Mouse (Mus musculus) CH12.LX (cell line): ENCODE results near the gene Taf5l. TPM values are rescaled to one million over a fixed set of nuclear protein-coding genes. Genes with fewer than 3 reads are reported as not detected.

Experiments
- DNase-seq: peaks from one replicate; pipeline ENCODE4 v3.0.0-alpha.2; 2013; ENCODE audit errors: extremely low read depth
- H3K27ac ChIP-seq: 2 replicates; pipeline ENCODE4 v1.5.1; 2012; ENCODE audit warnings: low read depth, mild to moderate bottlenecking, control low read depth, moderate library complexity; ENCODE audit not compliant: insufficient read depth
- H3K27me3 ChIP-seq: replicated peaks from 2 replicates; pipeline ENCODE3; 2012; ENCODE audit warnings: inconsistent platforms
- H3K36me3 ChIP-seq, 2 experiments: replicated peaks in 1 of 2; 2 replicates each; pipeline versions ENCODE3 to v1.6.1; 2012; ENCODE audit warnings: inconsistent platforms in 1 of 2, low read length in 1 of 2, mild to moderate bottlenecking in 1 of 2, mixed read lengths in 1 of 2, moderate library complexity in 1 of 2; ENCODE audit not compliant: control insufficient read depth in 1 of 2, insufficient read depth in 1 of 2
- H3K4me1 ChIP-seq, 2 experiments: 2 replicates each; pipeline ENCODE4 v1.6.1; 2012; ENCODE audit warnings: inconsistent platforms in 1 of 2, moderate library complexity in 1 of 2; ENCODE audit not compliant: insufficient read depth in 2 of 2, control insufficient read depth in 1 of 2
- H3K4me2 ChIP-seq: 2 replicates; pipeline ENCODE4 v1.6.1; 2012; ENCODE audit warnings: low read depth, mild to moderate bottlenecking, control low read depth; ENCODE audit not compliant: poor library complexity, insufficient read depth, severe bottlenecking
- H3K4me3 ChIP-seq, 3 experiments: fragments of 150-350 bp in 1 of 3; sonication (generic) in 1 of 3; replicated peaks in 1 of 3; 2 replicates each; pipeline versions ENCODE3 to v1.5.1; 2011 to 2012; ENCODE audit warnings: low read depth in 2 of 3, low read length in 2 of 3, mild to moderate bottlenecking in 2 of 3, moderate library complexity in 2 of 3, control low read depth in 1 of 3, improper control_type of control experiment in 1 of 3, inconsistent platforms in 1 of 3, mixed read lengths in 1 of 3; ENCODE audit not compliant: poor library complexity in 1 of 3
- H3K79me2 ChIP-seq: replicated peaks from 2 replicates; pipeline ENCODE4 v1.6.1; 2012; ENCODE audit warnings: mild to moderate bottlenecking, moderate library complexity; ENCODE audit not compliant: control insufficient read depth, poor library complexity, insufficient read depth, severe bottlenecking; ENCODE audit errors: extremely low read depth
- H3K9ac ChIP-seq: 2 replicates; pipeline ENCODE4 v1.6.1; 2012; ENCODE audit warnings: low read depth, mild to moderate bottlenecking, control low read depth, moderate library complexity; ENCODE audit not compliant: insufficient read depth
- H3K9me3 ChIP-seq: replicated peaks from 2 replicates; pipeline ENCODE3; 2012; ENCODE audit warnings: low read length, inconsistent platforms, mixed read lengths
- CHD1 ChIP-seq: IDR thresholded peaks from 2 replicates; pipeline ENCODE4 v1.6.1; 2012; ENCODE audit warnings: low read depth, low read length, improper control_type of control experiment, inconsistent platforms
- CTCF ChIP-seq, 2 experiments: IDR thresholded peaks in 1 of 2; conservative IDR thresholded peaks in 1 of 2; 2 replicates each; pipeline ENCODE4 v1.5.1; 2011 to 2012; ENCODE audit warnings: low read depth in 2 of 2, low read length in 2 of 2, improper control_type of control experiment in 1 of 2, inconsistent platforms in 1 of 2, mild to moderate bottlenecking in 1 of 2, moderate library complexity in 1 of 2
- ELF1 ChIP-seq: IDR thresholded peaks from 2 replicates; pipeline ENCODE4 v1.6.1; 2014; ENCODE audit warnings: low read depth, mild to moderate bottlenecking, inconsistent platforms, low read length, improper control_type of control experiment
- ETS1 ChIP-seq: conservative IDR thresholded peaks from 2 replicates; pipeline ENCODE4 v1.6.1; 2012; ENCODE audit warnings: low read depth, mild to moderate bottlenecking, inconsistent platforms, low read length, improper control_type of control experiment, moderate library complexity
- GABPA ChIP-seq: IDR thresholded peaks from 2 replicates; pipeline ENCODE4 v1.6.1; 2012; ENCODE audit warnings: low read depth, low read length, improper control_type of control experiment, inconsistent platforms; ENCODE audit not compliant: insufficient replicate concordance
- IRF4 ChIP-seq: IDR thresholded peaks from 2 replicates; pipeline ENCODE4 v1.6.1; 2014; ENCODE audit warnings: low read depth, mild to moderate bottlenecking, inconsistent platforms, low read length, improper control_type of control experiment
- JUND ChIP-seq: conservative IDR thresholded peaks from 2 replicates; pipeline ENCODE4 v1.6.1; 2011; ENCODE audit warnings: low read depth, low read length, improper control_type of control experiment
- KAT2A ChIP-seq: IDR thresholded peaks from 2 replicates; pipeline ENCODE4 v1.6.1; 2012; ENCODE audit warnings: low read length, improper control_type of control experiment, inconsistent platforms; ENCODE audit not compliant: insufficient replicate concordance
- MEF2A ChIP-seq: IDR thresholded peaks from 2 replicates; pipeline ENCODE4 v1.6.1; 2014; ENCODE audit warnings: low read depth, mild to moderate bottlenecking, inconsistent platforms, low read length, improper control_type of control experiment, borderline replicate concordance
- MXI1 ChIP-seq: IDR thresholded peaks from 2 replicates; pipeline ENCODE4 v1.6.1; 2011; ENCODE audit warnings: mild to moderate bottlenecking, low read depth, low read length, improper control_type of control experiment
- RAD21 ChIP-seq: IDR thresholded peaks from 2 replicates; pipeline ENCODE4 v1.6.1; 2011; ENCODE audit warnings: low read depth, mild to moderate bottlenecking, low read length, improper control_type of control experiment, moderate library complexity
- TCF12 ChIP-seq: IDR thresholded peaks from 2 replicates; pipeline ENCODE4 v1.6.1; 2014; ENCODE audit warnings: low read depth, mild to moderate bottlenecking, inconsistent platforms, low read length, improper control_type of control experiment
- UBTF ChIP-seq: IDR thresholded peaks from 2 replicates; pipeline ENCODE4 v1.6.1; 2012; ENCODE audit warnings: low read depth, mild to moderate bottlenecking, inconsistent platforms, low read length, improper control_type of control experiment, moderate library complexity
- USF1 ChIP-seq: IDR thresholded peaks from 2 replicates; pipeline ENCODE4 v1.6.1; 2014; ENCODE audit warnings: low read depth, mild to moderate bottlenecking, inconsistent platforms, low read length, improper control_type of control experiment
- ZMIZ1 ChIP-seq: IDR thresholded peaks from 2 replicates; pipeline ENCODE4 v1.6.1; 2012; ENCODE audit warnings: low read depth, mild to moderate bottlenecking, inconsistent platforms, low read length, improper control_type of control experiment
- ZNF384 ChIP-seq: IDR thresholded peaks from 2 replicates; pipeline ENCODE4 v1.6.1; 2012; ENCODE audit warnings: low read depth, low read length, improper control_type of control experiment, inconsistent platforms
- dilution Hi-C: fragments of 300-500 bp; cut with MboI; formaldehyde crosslinking; loops from 2 replicates; pipeline ENCODE4 v1.14.3; 2020; ENCODE audit warnings: low sequenced_read_pairs; ENCODE audit not compliant: extremely low pct_unique_long_range_greater_than_20kb, extremely low pct_ligation_motif_present
- in situ Hi-C: fragments of 300-500 bp; cut with MboI; formaldehyde crosslinking; loops from 3 replicates; pipeline ENCODE4 v1.14.3; 2019; ENCODE audit warnings: low sequenced_read_pairs, low pct_ligation_motif_present, low pct_unique_long_range_greater_than_20kb, mixed read lengths
- polyA plus RNA-seq: library from polyadenylated mRNA; unstranded; fragments of >175 nt; gene quantifications from 2 replicates; pipeline ENCODE4 v1.2.1, GENCODE M21; 2012; ENCODE audit warnings: low read depth; ENCODE audit not compliant: insufficient read length
- total RNA-seq, 2 experiments: library from RNA; depleted of rRNA; stranded (reverse); fragments of 300-350 nt in 1 of 2; fragments of >200 nt in 1 of 2; gene quantifications; 2 replicates each; pipeline ENCODE4 v1.2.3; 2012 to 2014

The Taf5l gene
- total and polyA plus RNA-seq, 3 experiments = 54.2 to 75.8 (median 63.0) TPM

DNA sequence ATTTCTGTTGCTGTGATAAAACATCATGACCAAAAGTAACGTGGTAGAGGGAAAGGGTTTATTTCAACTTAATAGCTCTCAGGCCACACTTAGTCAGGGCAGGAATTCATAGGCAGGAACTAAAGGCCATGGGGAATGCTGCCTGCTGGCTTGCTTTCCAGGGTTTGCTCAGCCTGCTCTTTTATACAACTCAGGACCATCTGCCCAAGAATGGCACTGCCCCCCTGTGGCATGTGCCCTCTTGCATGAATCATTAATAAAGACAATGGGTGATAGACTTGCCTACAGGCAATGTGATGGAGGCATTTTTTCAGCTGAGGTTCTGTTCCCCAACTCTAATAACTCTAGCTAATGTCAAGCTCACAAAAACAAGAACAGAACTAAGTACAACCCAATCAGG is 21.0 kb upstream of the Taf5l start:
- Histone ChIP-seq H3K27ac (no peak overlapping the region), H3K4me3 (no peak overlapping the region), H3K9ac (no peak overlapping the region), H3K9me3 (no peaks in the 10 kb centered on the region), H3K36me3 (peaks cover 75 to 92% of the 10 kb centered on the region in 2 experiments), H3K4me1 (0 out of 4 replicates have a peak, but pooled peaks cover 0 to 6% of the 10 kb centered on the region in 2 experiments), H3K27me3 (no peaks in the 10 kb centered on the region), H3K79me2 (no peaks in the 10 kb centered on the region; the same call in 1 of the 2 replicates), H3K4me2 (no peak overlapping the region)
- TF ChIP-seq UBTF = no peak
- no peak for TF ChIP-seq ETS1
- TF ChIP-seq TCF12 = no peak
- TF ChIP-seq GABPA = no peak
- no peak for TF ChIP-seq MEF2A
- TF ChIP-seq ZMIZ1 = no peak
- no peak for TF ChIP-seq IRF4
- TF ChIP-seq JUND = no peak
- TF ChIP-seq CHD1 = no peak
- no peak for TF ChIP-seq MXI1
- no peak for TF ChIP-seq KAT2A
- TF ChIP-seq USF1 = no peak
- TF ChIP-seq ZNF384 = no peak
- in situ Hi-C loops (no loop called here), dilution Hi-C loops (no loop called here)
- no peak for DNase-seq

DNA sequence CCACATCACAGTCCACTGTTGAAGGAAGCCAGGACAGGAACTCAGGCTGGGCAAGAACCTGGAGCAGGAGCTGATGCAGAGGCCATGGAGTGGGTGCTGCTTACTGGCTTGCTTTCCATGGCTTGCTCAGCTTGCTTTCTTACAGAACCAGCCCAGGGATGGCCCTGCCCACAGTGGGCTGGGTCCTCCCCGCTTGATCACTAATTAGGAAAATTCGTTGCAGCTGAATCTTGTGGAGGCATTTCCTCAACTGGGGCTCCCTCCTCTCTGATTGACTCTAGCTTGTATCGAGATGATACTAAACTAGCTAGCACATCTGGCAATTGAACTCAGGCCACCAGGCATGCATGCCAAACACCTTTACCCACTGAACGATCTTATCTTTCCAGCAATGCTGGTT is 18.2 kb upstream of the Taf5l start:
- H3K36me3 ChIP-seq = peaks cover 74 to 93% of the 10 kb centered on the region in 2 experiments
- TF ChIP-seq ELF1 (no peak), RAD21 (no peak), CTCF (conservative IDR thresholded peaks at IDR 0.05 in 1 of 2, IDR thresholded peaks at IDR 0.05 in 1 of 2; ENCODE audit: low read depth in 2 of 2, low read length in 2 of 2) (no peak)
- TF ChIP-seq, all 38 proteins: peak for 0
- no peaks in the 10 kb centered on the region for H3K9me3 ChIP-seq
- no peaks in the 10 kb centered on the region for H3K4me1 ChIP-seq
- H3K79me2 ChIP-seq = no peaks in the 10 kb centered on the region; the same call in 1 of the 2 replicates
- no peak for DNase-seq
- H3K4me2 ChIP-seq = no peak overlapping the region
- no peak overlapping the region for H3K4me3 ChIP-seq
- in situ Hi-C loops (no loop called here), dilution Hi-C loops (no loop called here)
- H3K9ac ChIP-seq = no peak overlapping the region
- no peak overlapping the region for H3K27ac ChIP-seq
- no peaks in the 10 kb centered on the region for H3K27me3 ChIP-seq
